Mouse (Mus musculus) liver, embryonic 14.5 days (tissue): ENCODE results near the gene Jmjd4. TPM values are rescaled to one million over a fixed set of nuclear protein-coding genes. Genes with fewer than 3 reads are reported as not detected.

ENCODE experiments used
- ATAC-seq: fragments of 200-750 bp; cut with Nextera tagmentation; 2 replicates; pipeline ENCODE4 v1.8.0; 2017; ENCODE audit warnings: moderate number of reproducible peaks, mild to moderate bottlenecking, moderate library complexity; ENCODE audit not compliant: insufficient read depth
- DNase-seq, 3 experiments: peaks; one replicate each; pipeline ENCODE4 v3.0.0-alpha.2; 2012 to 2013; ENCODE audit warnings: low read depth in 3 of 3, low spot score in 3 of 3
- H3K27ac ChIP-seq: fragments of 300-500 bp; sonication (generic); 2 replicates; pipeline ENCODE4 v1.5.1; 2014; ENCODE audit warnings: moderate library complexity, mild to moderate bottlenecking, control low read depth, inconsistent platforms
- H3K27me3 ChIP-seq: fragments of 300-500 bp; sonication (generic); 2 replicates; pipeline ENCODE4 v1.6.1; 2014; ENCODE audit warnings: mild to moderate bottlenecking, low read length, moderate library complexity; ENCODE audit not compliant: control insufficient read depth, insufficient read depth
- H3K36me3 ChIP-seq: fragments of 300-500 bp; sonication (generic); replicated peaks from 2 replicates; pipeline ENCODE4 v1.6.1; 2014; ENCODE audit warnings: low read depth; ENCODE audit not compliant: control insufficient read depth, insufficient read depth
- H3K4me1 ChIP-seq, 2 experiments: fragments of 200-500 bp in 1 of 2; fragments of 300-500 bp in 1 of 2; sonication (generic) in 1 of 2; replicated peaks; 2 replicates each; pipeline ENCODE4 v1.6.1; 2012 to 2014; ENCODE audit warnings: antibody characterized with exemption in 1 of 2, inconsistent platforms in 1 of 2, low read length in 1 of 2; ENCODE audit not compliant: control insufficient read depth in 2 of 2, insufficient read depth in 2 of 2
- H3K4me2 ChIP-seq: fragments of 300-500 bp; sonication (generic); 2 replicates; pipeline ENCODE4 v1.6.1; 2014; ENCODE audit warnings: low read depth, mild to moderate bottlenecking, control low read depth, moderate library complexity
- H3K4me3 ChIP-seq, 2 experiments: fragments of 200-500 bp in 1 of 2; fragments of 300-500 bp in 1 of 2; sonication (generic) in 1 of 2; 2 replicates each; pipeline ENCODE4 v1.5.1; 2012 to 2014; ENCODE audit warnings: low read depth in 2 of 2, low read length in 2 of 2, mild to moderate bottlenecking in 2 of 2, control low read depth in 1 of 2, inconsistent platforms in 1 of 2, moderate library complexity in 1 of 2; ENCODE audit not compliant: insufficient read depth in 1 of 2
- H3K9ac ChIP-seq: fragments of 300-500 bp; sonication (generic); replicated peaks from 2 replicates; pipeline ENCODE4 v1.6.1; 2014; ENCODE audit warnings: mild to moderate bottlenecking, control low read depth, moderate library complexity
- H3K9me3 ChIP-seq: fragments of 300-500 bp; sonication (generic); 2 replicates; pipeline ENCODE4 v1.6.1; 2016; ENCODE audit warnings: low read length, mixed read lengths; ENCODE audit not compliant: control insufficient read depth
- CTCF ChIP-seq: IDR thresholded peaks from 2 replicates; pipeline ENCODE4 v1.5.1; 2016; ENCODE audit warnings: antibody characterized with exemption, low read depth, control low read depth
- EP300 ChIP-seq: IDR thresholded peaks from 2 replicates; pipeline ENCODE4 v1.6.1; 2016; ENCODE audit warnings: antibody characterized with exemption, low read depth
- WGBS: fragments of 180-500 bp; shearing (Covaris S2); extraction: QIAGEN DNeasy Blood & Tissue Kit; methylation state at CpG from one replicate; pipeline ENCODE4 v1.1.7; 2014; ENCODE audit not compliant: insufficient replicate concordance; 5-methylcytosine and 5-hydroxymethylcytosine counted together
- polyA plus RNA-seq, 2 experiments: library from polyadenylated mRNA; depleted of rRNA in 1 of 2; stranded (reverse) in 1 of 2; unstranded in 1 of 2; fragments of >200 nt; fragmentation: Nextera tagmentation in 1 of 2; extraction: Ambion mirVana in 1 of 2; gene quantifications; 2 replicates each; pipeline versions ENCODE4 v1.2.1 to v1.2.3; 2012 to 2014

The Jmjd4 gene
- polyA plus RNA-seq, 2 experiments: 3.2 to 3.8 TPM

DNA sequence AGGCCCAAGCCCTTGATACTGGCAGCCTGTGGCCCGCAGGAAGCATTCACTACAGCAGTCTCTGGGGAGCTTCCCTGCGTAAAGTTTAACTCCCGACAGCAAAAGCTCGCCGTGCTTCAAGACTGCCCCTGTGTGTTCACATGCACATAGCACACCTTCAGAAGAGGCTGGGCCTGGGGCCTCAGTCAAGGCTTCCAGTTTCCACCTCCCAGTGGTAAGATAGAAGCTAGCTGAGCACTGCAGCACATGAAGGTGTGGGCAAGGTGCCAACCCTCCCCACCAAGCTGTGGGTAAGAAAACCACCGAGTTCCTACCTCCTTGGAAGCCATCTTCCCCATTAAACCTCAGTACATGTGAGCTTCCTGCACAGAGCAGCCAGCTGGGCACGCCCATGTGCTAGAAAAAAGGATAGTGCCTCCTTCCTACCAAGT, 24.2 kb upstream of the Jmjd4 start:
- ATAC-seq (no peak), DNase-seq (no peak)
- Histone ChIP-seq H3K9me3 (no peaks in the 10 kb centered on the region), H3K36me3 (no peaks in the 10 kb centered on the region), H3K27ac (no peak overlapping the region), H3K4me2 (no peak overlapping the region), H3K4me1 (peaks cover 0 to 7% of the 10 kb centered on the region in 2 experiments; a peak in 1 of 4 replicates), H3K27me3 (no peaks in the 10 kb centered on the region), H3K4me3 (no peak overlapping the region), H3K9ac (no peak overlapping the region)
- WGBS: 35% methylated on average over 7 of the region's 7 CpGs
- TF ChIP-seq CTCF (peak; percentile 34; the same call in 1 of the 2 replicates), EP300 (no peak)

DNA sequence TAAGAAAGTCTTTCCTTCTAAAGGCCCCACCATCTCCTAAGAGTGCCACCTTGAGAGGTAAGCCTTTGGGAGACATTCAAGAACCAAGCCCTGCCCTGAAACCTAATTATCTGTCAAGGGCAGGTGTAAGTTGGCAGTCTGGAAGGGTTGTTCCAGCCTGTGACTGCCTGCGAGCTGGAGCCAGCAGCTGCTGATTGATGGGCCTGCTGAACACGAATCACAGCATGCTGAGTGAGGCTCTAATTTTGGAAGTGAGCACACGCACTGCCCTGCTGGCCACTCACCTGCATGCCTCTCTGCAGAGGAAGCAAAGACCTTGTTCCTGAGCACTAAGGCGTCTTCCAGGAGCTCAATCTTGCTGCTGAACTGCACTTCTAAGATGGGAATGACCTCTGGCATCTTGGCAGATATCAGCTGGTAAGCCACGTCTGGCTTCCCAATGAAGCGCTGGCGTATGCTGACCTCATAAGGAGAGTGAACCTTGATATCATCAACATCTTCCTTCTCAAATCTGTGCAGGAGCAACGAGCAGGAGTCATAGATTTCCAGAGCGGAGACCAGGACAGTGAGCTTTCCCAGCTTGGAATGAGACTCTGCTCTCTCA, 21.7 kb upstream of the Jmjd4 start:
- Histone ChIP-seq H3K27ac (no peak overlapping the region), H3K27me3 (no peaks in the 10 kb centered on the region), H3K4me3 (no peak overlapping the region), H3K9ac (no peak overlapping the region), H3K4me1 (no peaks in the 10 kb centered on the region; a peak in 1 of 4 replicates), H3K36me3 (no peaks in the 10 kb centered on the region), H3K4me2 (no peak overlapping the region), H3K9me3 (no peaks in the 10 kb centered on the region)
- ATAC-seq (no peak), DNase-seq (no peak)
- WGBS: 66% methylated on average over 9 of the region's 9 CpGs
- TF ChIP-seq EP300: no peak
- no peak for TF ChIP-seq CTCF

DNA sequence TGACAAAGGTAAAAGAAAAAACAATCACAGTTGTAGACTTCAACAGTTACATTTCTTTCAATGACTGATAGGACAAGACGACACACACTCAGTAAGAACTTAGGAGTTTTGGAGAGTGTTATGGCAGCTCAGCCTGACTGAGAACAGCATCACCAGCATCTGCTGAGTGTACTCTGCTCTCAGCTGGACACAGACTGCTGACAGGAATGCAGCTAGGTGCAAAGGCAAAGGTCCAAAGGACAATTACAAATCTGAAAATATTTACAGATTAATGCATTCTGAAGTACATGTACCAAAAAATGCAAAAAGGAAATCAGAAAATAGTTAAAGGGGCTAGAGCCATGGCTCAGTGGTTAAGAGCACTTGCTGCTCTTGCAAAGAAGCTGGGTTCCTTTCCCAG, 19.9 kb upstream of the Jmjd4 start:
- Histone ChIP-seq H3K27me3 (no peaks in the 10 kb centered on the region), H3K9ac (no peak overlapping the region)

DNA sequence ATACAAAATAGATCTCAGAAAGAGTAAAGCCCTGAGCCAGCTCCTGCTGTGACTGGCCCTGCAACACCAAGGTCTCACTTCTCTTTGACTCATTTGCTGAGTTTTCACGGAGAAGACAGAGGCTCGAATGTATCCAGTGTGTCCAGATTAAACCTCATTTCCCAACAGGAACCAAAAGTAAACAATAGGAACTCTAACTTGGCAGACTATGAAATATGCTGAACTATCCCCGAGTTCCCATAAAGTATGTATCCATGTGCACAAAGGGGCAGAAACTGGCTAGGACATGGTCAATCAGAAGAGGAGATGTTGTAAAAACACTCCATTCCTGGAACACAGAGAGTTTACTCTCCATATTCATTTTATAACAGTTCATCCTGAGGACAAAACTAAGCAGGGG, 17.6 kb upstream of the Jmjd4 start:
- 46% methylated on average over 3 of the region's 3 CpGs for WGBS
- TF ChIP-seq EP300 (no peak), CTCF (no peak)
- H3K27ac ChIP-seq: no peak overlapping the region
- no peak overlapping the region for H3K9ac ChIP-seq
- no peaks in the 10 kb centered on the region for H3K9me3 ChIP-seq
- H3K4me3 ChIP-seq: no peak overlapping the region
- H3K4me1 ChIP-seq: no peaks in the 10 kb centered on the region
- DNase-seq (no peak), ATAC-seq (no peak)
- H3K27me3 ChIP-seq: no peaks in the 10 kb centered on the region
- H3K36me3 ChIP-seq: no peaks in the 10 kb centered on the region
- H3K4me2 ChIP-seq: no peak overlapping the region

More for the DNA sequence above, 19.9 kb upstream of the Jmjd4 start:
- Histone ChIP-seq H3K36me3 (no peaks in the 10 kb centered on the region), H3K4me2 (no peak overlapping the region), H3K27ac (no peak overlapping the region), H3K4me3 (no peak overlapping the region), H3K9me3 (no peaks in the 10 kb centered on the region), H3K4me1 (no peaks in the 10 kb centered on the region)
- DNase-seq (no peak), ATAC-seq (no peak)
- TF ChIP-seq CTCF (no peak), EP300 (no peak)
- 61% methylated on average over 1 of the region's 1 CpGs for WGBS

DNA sequence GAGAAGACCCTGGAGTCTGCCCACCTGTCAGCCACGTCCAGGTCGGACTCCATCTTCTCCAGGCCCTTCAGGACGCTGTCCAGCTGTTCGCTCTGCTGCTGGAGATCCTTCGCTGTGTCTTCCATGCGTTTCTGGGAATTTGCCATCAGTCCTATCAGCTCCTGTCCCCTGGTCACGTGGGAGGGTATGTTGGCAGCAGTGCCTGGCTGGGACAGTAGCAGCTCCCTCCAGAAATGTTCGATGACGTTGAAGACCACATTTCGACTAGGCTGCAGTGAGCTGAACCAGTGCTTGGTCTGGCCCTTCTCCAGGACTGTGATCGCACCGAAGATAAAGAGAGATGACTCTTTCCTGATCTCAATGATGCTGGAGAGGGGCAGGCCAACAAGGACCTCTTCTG, 11.9 kb upstream of the Jmjd4 start:
- H3K27me3 ChIP-seq: no peaks in the 10 kb centered on the region
- H3K36me3 ChIP-seq: no peaks in the 10 kb centered on the region
- whole genome bisulfite sequencing: 73% methylated on average over 12 of the region's 12 CpGs
- no peak overlapping the region for H3K27ac ChIP-seq
- no peak for ATAC-seq
- no peak overlapping the region for H3K4me3 ChIP-seq
- no peaks in the 10 kb centered on the region for H3K4me1 ChIP-seq
- H3K4me2 ChIP-seq: no peak overlapping the region
- DNase-seq: no peak
- no peak for TF ChIP-seq EP300
- no peak for TF ChIP-seq CTCF
- no peak overlapping the region for H3K9ac ChIP-seq
- no peaks in the 10 kb centered on the region for H3K9me3 ChIP-seq
